Mouse (Mus musculus) urinary bladder, adult 18-20 months (tissue): Measurements from ENCODE around the gene Neu1.
"Not testable (repeated sequence)": the region's sequence is repeated elsewhere in the genome, so short reads cannot be mapped to it uniquely, and the experiment has no call there.

Experiments used
- DNase-seq, 2 experiments: peaks; one replicate each; pipeline ENCODE4 v3.0.0; 2022; ENCODE audit warnings: low spot score in 2 of 2, mixed read lengths in 2 of 2

Gene Neu1

DNA sequence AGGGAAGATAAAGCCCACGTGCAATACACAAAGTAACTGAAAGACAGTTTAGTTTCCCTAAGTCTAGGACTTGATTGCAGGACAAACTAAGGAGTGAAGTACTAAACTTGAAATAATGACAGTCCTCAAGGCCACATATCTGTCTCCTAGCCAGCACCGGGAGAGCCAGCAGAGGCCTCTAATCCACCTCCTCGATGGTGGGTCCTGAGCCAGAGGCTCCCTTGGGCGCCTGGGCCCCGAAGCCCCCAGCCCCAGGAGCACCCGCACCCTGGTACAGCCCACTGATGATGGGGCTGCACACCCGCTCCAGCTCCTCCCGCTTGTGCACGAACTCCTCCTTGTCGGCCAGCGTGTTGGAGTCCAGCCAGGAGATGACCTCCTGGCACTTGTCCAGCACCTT, 38.8 kb downstream of the Neu1 start, which contains the start of gene Gm20481:
Gene Gm20481 (plus strand): TSS at position 91 of the 400 bp plus-strand sequence.
- not testable (repeated sequence) for DNase-seq

DNA sequence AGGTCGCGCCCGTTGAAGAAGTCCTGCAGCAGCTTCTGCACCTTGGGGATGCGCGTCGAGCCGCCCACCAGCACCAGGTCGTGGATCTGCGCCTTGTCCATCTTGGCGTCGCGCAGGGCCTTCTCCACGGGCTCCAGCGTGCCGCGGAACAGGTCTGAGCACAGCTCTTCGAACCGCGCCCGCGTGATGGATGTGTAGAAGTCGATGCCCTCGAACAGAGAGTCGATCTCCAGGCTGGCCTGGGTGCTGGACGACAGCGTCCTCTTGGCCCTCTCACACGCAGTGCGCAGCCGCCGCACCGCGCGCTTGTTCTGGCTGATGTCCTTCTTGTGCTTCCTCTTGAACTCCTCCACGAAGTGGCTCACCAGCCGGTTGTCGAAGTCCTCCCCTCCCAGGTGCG, 39.8 kb downstream of the Neu1 start:
- DNase-seq: not testable (repeated sequence)

DNA sequence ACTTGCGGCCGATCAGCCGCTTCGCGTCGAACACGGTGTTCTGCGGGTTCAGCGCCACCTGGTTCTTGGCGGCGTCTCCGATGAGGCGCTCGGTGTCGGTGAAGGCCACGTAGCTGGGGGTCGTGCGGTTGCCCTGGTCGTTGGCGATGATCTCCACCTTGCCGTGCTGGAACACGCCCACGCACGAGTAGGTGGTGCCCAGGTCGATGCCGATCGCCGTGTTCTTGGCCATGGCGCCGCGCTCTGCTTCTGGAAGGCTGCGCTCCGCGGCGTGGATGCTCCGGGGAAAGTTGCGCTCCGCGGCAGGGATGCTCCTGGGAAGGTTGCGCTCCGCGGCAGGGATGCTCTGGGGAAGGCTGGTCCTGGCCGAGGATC, 40.6 kb downstream of the Neu1 start:
- not testable (repeated sequence) for DNase-seq

DNA sequence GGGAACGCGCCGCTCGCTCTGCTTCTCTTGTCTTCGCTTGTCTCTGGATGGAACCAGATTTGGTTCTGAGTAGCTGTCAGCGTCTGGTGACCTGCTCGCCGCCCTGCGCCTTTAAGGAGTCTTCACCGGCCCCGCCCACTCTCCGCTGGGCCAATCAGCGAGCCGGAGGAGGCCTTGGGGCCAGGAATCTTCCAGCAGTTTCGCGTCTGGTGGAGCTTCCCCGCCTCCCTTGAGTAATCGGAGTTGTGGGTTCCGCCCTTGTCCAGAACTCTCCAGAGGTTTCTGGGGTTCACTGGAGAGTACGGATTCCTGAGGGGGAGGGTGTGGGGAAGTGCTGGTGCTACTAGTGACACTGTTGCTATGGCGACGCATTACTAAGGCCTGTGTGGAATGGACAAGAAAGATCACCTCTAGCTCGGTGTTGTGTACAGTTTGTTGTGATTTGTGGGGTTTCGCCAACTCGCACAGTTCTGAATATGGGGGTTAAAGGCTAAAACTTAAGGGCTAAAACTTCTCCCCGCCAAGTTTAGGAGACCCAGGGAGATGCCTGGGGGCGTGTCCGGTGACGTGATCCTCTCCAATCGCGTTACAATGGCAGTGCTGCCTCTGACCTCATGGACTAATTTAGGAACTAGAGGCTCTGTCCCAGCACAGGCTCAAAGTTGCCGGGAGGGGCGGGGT, 41.2 kb downstream of the Neu1 start, which contains the start of the genes Hspa1a and Hspa1l:
Gene Hspa1a (minus strand): TSS at position 88 of the 681 bp plus-strand sequence.
Gene Hspa1l (plus strand): TSS at position 635 of the 681 bp plus-strand sequence.
- DNase-seq: peak; percentile 84 to 87

DNA sequence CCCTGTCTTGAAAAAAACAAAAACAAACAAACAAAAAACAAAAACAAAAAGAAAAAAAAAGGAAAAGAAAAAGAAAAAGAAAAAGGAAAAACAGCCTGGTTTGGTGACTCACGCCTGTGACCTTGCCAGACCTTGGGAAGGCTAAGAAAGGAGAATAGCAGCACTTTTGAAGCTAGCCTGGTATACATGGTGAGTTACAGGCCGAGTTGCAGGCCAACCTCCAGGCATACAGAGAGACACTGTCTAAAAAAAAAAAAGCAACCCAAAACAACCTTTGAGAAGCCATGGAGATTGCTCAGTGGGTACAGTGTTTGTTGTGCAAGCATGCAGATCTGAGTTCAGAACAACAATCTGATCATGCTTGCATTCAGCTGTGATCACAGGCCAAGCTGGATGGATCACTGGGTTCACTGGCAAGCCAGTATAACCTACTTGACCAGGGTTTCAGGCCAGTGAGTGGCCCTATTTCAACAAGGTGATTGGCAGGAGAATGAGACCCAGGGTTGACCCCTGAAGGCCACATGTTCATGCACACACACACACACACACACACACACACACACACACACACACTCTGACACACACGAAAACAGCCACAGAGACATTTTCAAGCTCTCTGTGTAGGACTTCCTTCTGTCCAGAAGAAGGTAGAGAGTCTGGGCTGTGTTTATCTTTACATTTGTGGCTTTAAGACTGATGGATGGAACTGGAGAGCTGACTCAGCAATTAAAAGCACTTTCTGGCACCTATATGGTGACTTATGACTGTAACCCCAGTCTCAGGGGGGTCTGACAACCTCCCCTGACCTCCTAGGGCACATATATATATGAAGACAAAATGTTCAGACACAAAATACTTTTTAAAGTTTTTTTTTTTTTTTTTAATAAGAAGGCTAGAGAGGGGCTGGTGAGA, 44.8 kb downstream of the Neu1 start:
- no peak for DNase-seq

DNA sequence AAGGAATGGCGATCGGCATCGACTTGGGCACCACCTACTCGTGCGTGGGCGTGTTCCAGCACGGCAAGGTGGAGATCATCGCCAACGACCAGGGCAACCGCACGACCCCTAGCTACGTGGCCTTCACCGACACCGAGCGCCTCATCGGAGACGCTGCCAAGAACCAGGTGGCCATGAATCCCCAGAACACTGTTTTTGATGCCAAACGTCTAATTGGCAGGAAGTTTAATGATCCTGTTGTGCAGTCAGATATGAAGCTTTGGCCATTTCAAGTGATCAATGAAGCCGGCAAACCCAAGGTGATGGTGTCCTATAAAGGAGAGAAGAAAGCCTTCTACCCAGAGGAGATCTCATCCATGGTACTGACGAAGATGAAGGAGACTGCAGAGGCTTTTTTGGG, 45.9 kb downstream of the Neu1 start:
- no peak for DNase-seq

DNA sequence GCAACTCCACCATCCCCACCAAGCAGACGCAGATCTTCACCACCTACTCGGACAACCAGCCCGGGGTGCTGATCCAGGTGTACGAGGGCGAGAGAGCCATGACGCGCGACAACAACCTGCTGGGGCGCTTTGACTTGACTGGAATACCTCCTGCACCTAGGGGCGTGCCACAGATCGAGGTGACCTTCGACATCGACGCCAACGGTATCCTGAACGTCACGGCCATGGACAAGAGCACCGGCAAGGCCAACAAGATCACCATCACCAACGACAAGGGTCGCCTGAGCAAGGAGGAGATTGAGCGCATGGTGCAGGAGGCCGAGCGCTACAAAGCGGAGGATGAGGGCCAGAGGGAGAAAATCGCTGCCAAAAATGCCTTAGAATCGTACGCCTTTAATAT, 47.2 kb downstream of the Neu1 start:
- DNase-seq: no peak

DNA sequence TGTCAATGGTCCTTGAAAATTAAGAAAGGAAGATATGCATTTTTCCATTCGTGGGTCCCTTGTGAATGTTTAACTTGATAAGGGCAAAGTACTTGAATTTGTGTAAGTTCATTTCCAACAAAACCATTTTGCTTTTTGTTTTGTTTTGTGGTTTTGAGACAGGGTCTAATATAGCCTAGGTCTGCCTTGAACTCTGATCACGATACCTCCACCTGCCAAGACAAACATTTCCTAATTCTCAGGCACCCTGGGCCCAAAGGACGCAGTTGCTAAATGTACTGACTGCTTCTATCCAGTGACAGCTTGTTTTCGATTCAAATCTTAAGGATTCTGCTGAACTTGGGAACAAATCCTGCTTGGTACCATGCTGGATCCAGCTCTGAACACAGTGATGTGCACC, 48.6 kb downstream of the Neu1 start:
- no peak for DNase-seq

DNA sequence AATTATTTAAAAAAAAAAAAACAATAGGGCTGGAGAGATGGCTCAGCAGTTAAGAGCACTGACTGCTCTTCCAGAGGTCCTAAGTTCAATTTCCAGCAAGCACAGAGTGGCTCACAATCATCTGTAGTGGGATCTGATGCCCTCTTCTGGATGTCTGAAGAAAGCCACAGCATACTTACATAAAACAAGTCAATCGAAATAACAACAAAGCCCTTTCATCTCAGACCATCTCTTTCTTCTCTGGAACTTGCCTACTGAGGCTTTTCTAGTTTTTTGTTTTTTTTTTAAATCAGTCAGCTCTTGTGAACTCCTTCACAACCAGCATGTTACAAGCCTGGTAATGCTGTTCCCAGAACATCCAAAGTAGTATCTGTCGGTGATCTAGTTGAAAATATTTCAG, 49.6 kb downstream of the Neu1 start:
- no peak for DNase-seq

DNA sequence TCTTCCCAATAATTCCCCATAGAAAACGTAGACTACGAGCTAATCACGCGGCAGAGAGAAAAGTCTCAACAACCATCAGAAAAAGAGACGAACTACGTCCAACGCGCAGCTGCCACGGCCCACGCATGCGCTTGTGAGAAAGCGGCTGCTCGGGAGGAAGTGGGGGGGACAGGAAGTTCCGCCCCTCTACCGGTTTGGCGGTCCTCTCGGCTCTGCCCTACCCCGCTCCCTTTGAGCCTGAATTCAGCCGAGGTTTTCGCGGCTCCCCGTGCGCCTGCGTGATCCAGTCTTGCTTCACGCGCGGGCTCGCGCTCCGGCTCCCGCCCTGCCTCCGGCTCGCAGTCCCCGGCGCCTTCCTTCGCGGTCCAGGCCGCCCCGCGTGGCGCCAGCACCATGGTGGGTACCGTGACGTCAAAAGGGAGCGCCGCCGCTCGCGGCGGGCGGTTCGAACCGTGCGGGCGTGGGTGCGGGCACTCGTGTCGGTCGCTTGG, 50.7 kb downstream of the Neu1 start, which contains the start of gene Lsm2:
Gene Lsm2 (plus strand): TSS at position 173 of the 491 bp plus-strand sequence.
- peak; percentile 88 to 94 for DNase-seq

DNA sequence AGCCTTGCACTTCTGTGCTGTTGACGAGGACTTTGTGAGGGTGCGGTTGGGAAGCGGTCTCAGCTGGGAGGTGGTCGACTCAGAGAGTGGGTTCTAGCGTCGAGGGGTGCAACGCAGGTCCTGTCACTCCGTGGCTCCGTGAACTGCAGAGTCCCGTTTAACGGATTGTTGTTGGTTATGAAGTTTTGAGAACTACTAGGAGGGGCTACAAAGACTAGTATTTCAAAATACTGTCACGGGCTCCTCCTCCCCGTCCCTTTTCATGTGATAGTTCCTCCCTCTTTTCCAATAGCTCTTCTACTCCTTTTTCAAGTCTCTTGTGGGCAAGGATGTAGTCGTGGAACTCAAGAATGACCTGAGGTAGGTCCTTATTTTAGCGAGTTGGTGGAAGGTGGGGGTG, 51.3 kb downstream of the Neu1 start:
- no peak for DNase-seq

DNA sequence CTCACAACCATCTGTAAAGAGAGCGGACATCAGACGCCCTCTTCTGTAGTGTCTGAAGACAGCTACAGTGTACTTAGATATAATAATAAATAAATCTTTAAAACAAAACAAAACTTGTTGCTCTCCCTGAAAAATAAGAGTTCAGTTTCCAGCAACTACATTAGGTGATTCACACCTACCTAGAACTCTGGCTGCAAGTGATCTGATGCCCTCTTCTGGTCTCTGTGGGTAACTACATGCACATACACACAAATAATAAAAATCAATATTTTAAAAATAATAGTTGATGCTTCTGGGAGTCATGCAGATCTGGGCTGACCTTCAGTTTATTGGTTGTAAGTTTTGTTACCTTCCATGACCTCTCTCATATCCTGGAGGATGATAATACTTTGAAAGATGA, 53.2 kb downstream of the Neu1 start:
- no peak for DNase-seq
